Mouse (Mus musculus) kidney, postnatal 0 days (tissue): ENCODE results near the gene Methig1. TPM values are rescaled to one million over a fixed set of nuclear protein-coding genes. Genes with fewer than 3 reads are reported as not detected.

ENCODE experiments used
- ATAC-seq: fragments of 200-750 bp; cut with Nextera tagmentation; replicated peaks from 2 replicates; pipeline ENCODE4 v1.8.0; 2017; ENCODE audit warnings: low read depth, moderate number of reproducible peaks, moderate TSS enrichment, moderate library complexity; ENCODE audit not compliant: low FRiP score
- DNase-seq: peaks from one replicate; pipeline ENCODE4 v3.0.0-alpha.2; 2016; ENCODE audit warnings: low spot score
- H3K27ac ChIP-seq: fragments of 300-500 bp; sonication (generic); 2 replicates; pipeline ENCODE4 v1.5.1; 2014; ENCODE audit warnings: mild to moderate bottlenecking
- H3K27me3 ChIP-seq: fragments of 300-500 bp; sonication (generic); 2 replicates; pipeline ENCODE4 v1.6.1; 2014; ENCODE audit warnings: low read length, mixed read lengths; ENCODE audit not compliant: insufficient read depth
- H3K36me3 ChIP-seq: fragments of 300-500 bp; sonication (generic); 2 replicates; pipeline ENCODE4 v1.6.1; 2014; ENCODE audit warnings: low read length, mixed read lengths; ENCODE audit not compliant: insufficient read depth
- H3K4me1 ChIP-seq: fragments of 300-500 bp; sonication (generic); replicated peaks from 2 replicates; pipeline ENCODE4 v1.6.1; 2014; ENCODE audit warnings: antibody characterized with exemption, low read length, mixed read lengths; ENCODE audit not compliant: insufficient read depth
- H3K4me2 ChIP-seq: fragments of 300-500 bp; sonication (generic); 2 replicates; pipeline ENCODE4 v1.6.1; 2014; ENCODE audit warnings: mild to moderate bottlenecking, low read length, moderate library complexity, mixed read lengths
- H3K4me3 ChIP-seq: fragments of 300-500 bp; sonication (generic); replicated peaks from 2 replicates; pipeline ENCODE4 v1.5.1; 2014; ENCODE audit warnings: low read depth, low read length
- H3K9ac ChIP-seq: fragments of 300-500 bp; sonication (generic); 2 replicates; pipeline ENCODE4 v1.6.1; 2014; ENCODE audit warnings: low read depth, low read length
- H3K9me3 ChIP-seq: fragments of 300-500 bp; sonication (generic); replicated peaks from 2 replicates; pipeline ENCODE4 v1.6.1; 2016; ENCODE audit warnings: low read length, inconsistent platforms, mixed read lengths
- CTCF ChIP-seq: IDR thresholded peaks from 2 replicates; pipeline ENCODE4 v1.5.1; 2016; ENCODE audit warnings: antibody characterized with exemption, low read depth, mild to moderate bottlenecking, moderate library complexity
- WGBS: fragments of 180-500 bp; shearing (Covaris S2); extraction: QIAGEN DNeasy Blood & Tissue Kit; methylation state at CpG from one replicate; pipeline ENCODE4 v1.1.7; 2014; 5-methylcytosine and 5-hydroxymethylcytosine counted together
- polyA plus RNA-seq: library from polyadenylated mRNA; unstranded; fragments of >200 nt; fragmentation: Nextera tagmentation; extraction: Ambion mirVana; gene quantifications from 2 replicates; pipeline ENCODE4 v1.2.1, GENCODE M21; 2015

Methig1 gene
- polyA plus RNA-seq, 1 experiment from 2014 or later = 2.0 TPM

GRCm38 (mm10) chr15:100414942-100415341, 62.0 kb downstream of the Methig1 start:
- 89% methylated on average over 13 of the region's 13 CpGs for WGBS
- Histone ChIP-seq H3K4me1 (peaks cover 22% of the 10 kb centered on the region; the same call in 1 of the 2 replicates), H3K4me2 (no peak overlapping the region), H3K4me3 (no peak overlapping the region), H3K36me3 (no peaks in the 10 kb centered on the region), H3K27me3 (no peaks in the 10 kb centered on the region), H3K9ac (no peak overlapping the region), H3K27ac (no peak overlapping the region), H3K9me3 (no peaks in the 10 kb centered on the region)
- DNase-seq (no peak), ATAC-seq (no peak)
- no peak for TF ChIP-seq CTCF

GRCm38 (mm10) chr15:100415684-100416083, 62.7 kb downstream of the Methig1 start:
- 0 out of 2 replicates have a peak overlapping the region, but pooled peaks have one; percentile 9 for H3K27ac ChIP-seq
- no peak for TF ChIP-seq CTCF
- H3K9ac ChIP-seq = no peak overlapping the region
- ATAC-seq (no peak), DNase-seq (no peak)
- H3K36me3 ChIP-seq = no peaks in the 10 kb centered on the region
- H3K4me2 ChIP-seq = no peak overlapping the region
- peaks cover 18% of the 10 kb centered on the region; the same call in 1 of the 2 replicates for H3K4me1 ChIP-seq
- no peak overlapping the region for H3K4me3 ChIP-seq
- H3K9me3 ChIP-seq = no peaks in the 10 kb centered on the region
- WGBS = 84% methylated on average over 8 of the region's 8 CpGs
- H3K27me3 ChIP-seq = no peaks in the 10 kb centered on the region

- no peak for TF ChIP-seq CTCF
- Histone ChIP-seq H3K9me3 (no peaks in the 10 kb centered on the region), H3K4me2 (no peak overlapping the region), H3K27ac (peak overlapping the region; percentile 51; the same call in 1 of the 2 replicates), H3K36me3 (no peaks in the 10 kb centered on the region), H3K4me3 (no peak overlapping the region), H3K4me1 (peaks cover 24% of the 10 kb centered on the region; the same call in 1 of the 2 replicates), H3K27me3 (no peaks in the 10 kb centered on the region), H3K9ac (peak overlapping the region; percentile 18; the same call in 1 of the 2 replicates)
- WGBS = 57% methylated on average over 9 of the region's 9 CpGs
- DNase-seq = no peak
- ATAC-seq = no peak
Measured at GRCm38 (mm10) chr15:100417854-100418450, 65.0 kb downstream of the Methig1 start.

GRCm38 (mm10) chr15:100419311-100419710, 66.4 kb downstream of the Methig1 start:
- no peaks in the 10 kb centered on the region for H3K27me3 ChIP-seq
- ATAC-seq (no peak), DNase-seq (no peak)
- peak overlapping the region; percentile 11; the same call in 1 of the 2 replicates for H3K4me2 ChIP-seq
- H3K4me3 ChIP-seq = no peak overlapping the region
- no peaks in the 10 kb centered on the region for H3K9me3 ChIP-seq
- H3K36me3 ChIP-seq = no peaks in the 10 kb centered on the region
- 0 out of 2 replicates have a peak overlapping the region, but pooled peaks have one; percentile 25 for H3K27ac ChIP-seq
- H3K9ac ChIP-seq = 0 out of 2 replicates have a peak overlapping the region, but pooled peaks have one; percentile 6
- H3K4me1 ChIP-seq = peaks cover 20% of the 10 kb centered on the region; the same call in 1 of the 2 replicates
- 47% methylated on average over 8 of the region's 8 CpGs for WGBS
- TF ChIP-seq CTCF = no peak

- ATAC-seq (no peak), DNase-seq (no peak)
- peaks cover 20% of the 10 kb centered on the region; the same call in 1 of the 2 replicates for H3K4me1 ChIP-seq
- no peaks in the 10 kb centered on the region for H3K27me3 ChIP-seq
- no peak for TF ChIP-seq CTCF
- 55% methylated on average over 9 of the region's 9 CpGs for WGBS
- no peaks in the 10 kb centered on the region for H3K36me3 ChIP-seq
- H3K27ac ChIP-seq = 0 out of 2 replicates have a peak overlapping the region, but pooled peaks have one; percentile 70
- no peak overlapping the region for H3K4me3 ChIP-seq
- peak overlapping the region; percentile 11; the same call in 1 of the 2 replicates for H3K4me2 ChIP-seq
- no peak overlapping the region for H3K9ac ChIP-seq
- H3K9me3 ChIP-seq = no peaks in the 10 kb centered on the region
Measured at GRCm38 (mm10) chr15:100419901-100420745, 67.2 kb downstream of the Methig1 start.
